Mouse (Mus musculus): ENCODE data around the gene P2rx7.

DNA sequence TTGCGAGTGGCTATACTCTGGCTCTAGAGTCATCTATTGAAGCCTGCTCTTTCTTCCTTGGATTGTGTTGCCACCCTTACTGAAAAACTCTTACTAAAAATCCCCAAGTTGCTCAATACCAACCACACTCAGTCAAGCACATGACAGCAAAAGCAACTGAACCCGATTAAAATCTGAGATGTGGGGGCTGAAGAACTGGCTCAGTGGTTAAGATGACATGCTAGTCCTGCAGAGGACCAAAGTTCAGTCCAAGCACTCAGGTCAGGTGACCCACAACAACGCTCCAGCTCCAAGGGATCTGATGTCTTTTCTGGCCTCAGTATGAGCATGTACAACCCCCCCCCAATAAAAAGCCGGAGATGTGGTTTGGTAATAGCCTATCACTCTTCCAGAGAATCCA is 60.9 kb downstream of the P2rx7 start:
- TF ChIP-seq CTCF (IDR thresholded peaks at IDR 0.05) (no peak), EP300 (IDR thresholded peaks at IDR 0.05) (no peak)

Data from lung, postnatal 0 days (tissue).